Mouse (Mus musculus): ENCODE measurements around the gene Gm38655.

DNA sequence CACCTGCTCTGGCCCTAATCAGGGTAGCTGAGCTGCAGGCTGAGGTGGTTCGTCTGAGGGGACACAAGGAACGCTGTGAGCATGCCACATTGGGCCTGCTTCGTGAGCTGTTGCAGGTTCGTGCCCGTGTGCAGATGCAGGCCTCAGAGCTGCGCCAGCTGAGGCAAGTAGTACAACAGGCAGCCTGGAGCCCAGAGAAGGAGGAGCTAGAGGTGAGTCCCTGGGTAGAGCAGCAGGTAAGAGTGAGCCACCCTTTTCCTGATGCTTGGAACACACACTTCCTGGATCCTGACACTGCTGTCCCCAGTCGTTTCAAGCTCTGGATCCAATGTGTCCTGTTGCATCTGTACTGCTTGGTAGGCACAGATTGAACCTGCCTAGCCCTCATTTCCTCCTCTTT, 11.9 kb downstream of the Gm38655 start:
- TF ChIP-seq POLR2A (IDR thresholded peaks at IDR 0.05; ENCODE audit: control insufficient read depth, extremely low read depth, insufficient read depth, low read length, poor library complexity) = no peak
- no peak for TF ChIP-seq CTCF (IDR thresholded peaks at IDR 0.05; ENCODE audit: borderline replicate concordance, control insufficient read depth, extremely low read depth, insufficient read depth, low read length, poor library complexity)

All from thymus, adult 2 months (tissue).